Mouse (Mus musculus): ENCODE results near the gene Zc3h7a. TPM values are rescaled to one million over a fixed set of nuclear protein-coding genes. Genes with fewer than 3 reads are reported as not detected.

Gene Zc3h7a
- polyA plus RNA-seq (2012; rRNA removed) = 153 and 162 TPM in 2 replicates

GRCm38 (mm10) chr16:11176208-11176883 is at the start of gene Zc3h7a:
Zc3h7a (minus strand) TSS chr16:11176393.

GRCm38 (mm10) chr16:11202571-11203554 is 26.7 kb upstream of the Zc3h7a start, which contains the start of gene Rsl1d1:
Rsl1d1 (minus strand) TSS chr16:11203331.

DNA sequence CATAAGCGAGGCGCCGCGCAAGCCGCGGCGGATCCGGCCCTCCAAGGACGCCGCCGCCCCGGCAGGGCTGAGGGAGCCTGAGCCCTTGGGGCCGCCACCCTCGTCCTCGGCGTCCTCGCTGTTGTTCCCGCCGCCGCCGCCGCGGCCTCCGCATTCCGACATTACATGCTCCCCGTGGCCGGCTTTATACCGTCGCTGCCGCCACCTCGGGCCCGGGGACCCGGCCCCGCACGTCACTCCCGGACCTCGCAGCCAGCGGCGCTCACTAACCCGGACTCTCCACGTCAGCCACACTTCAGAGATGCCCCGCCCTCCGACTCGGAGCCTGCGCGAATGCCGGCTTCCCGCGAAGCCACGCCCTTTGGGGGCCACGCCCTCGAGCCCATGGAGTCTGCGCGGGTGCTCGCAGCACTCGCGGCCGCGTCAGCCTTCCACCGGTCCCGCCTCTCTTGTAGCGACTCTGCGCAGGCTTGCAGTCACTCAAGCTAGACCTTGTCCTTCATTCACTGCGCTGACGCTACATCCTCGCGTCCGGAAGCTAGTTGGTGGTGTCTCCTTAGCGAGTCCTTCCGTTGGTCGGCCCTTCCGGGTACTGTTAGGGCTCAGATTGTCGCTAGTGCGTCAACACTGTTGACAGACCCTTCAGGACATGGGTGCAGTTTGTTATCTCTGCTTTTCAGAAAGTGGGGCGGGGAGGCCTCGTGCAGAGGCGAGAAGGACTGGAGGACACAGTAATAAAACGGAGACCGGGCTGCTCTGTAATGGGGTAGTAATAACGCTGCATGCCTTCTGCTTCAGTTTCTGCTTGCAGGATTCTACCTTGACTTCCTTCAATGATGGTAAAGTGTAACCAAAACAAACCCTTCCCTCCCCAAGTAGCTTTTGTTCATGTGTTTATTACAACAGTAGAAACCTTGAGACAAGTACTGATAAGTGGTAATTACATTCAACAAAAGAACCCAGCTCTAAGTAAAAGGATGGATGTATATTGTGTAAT is 41.5 kb downstream of the Zc3h7a start, which contains the start of gene Txndc11:
Gene Txndc11 (minus strand): TSS at position 303 of the 997 bp plus-strand sequence.

Other genes starting within 250 kb of the Zc3h7a start
- 170 and 217 TPM in 2 replicates for gene Snn, start 115.4 kb downstream of the Zc3h7a start, polyA plus RNA-seq (2012; rRNA removed)
- 38.7 and 45.6 TPM in 2 replicates for gene Litaf, start 110.2 kb downstream of the Zc3h7a start, polyA plus RNA-seq (2012; rRNA removed)
- 23.9 and 26.3 TPM in 2 replicates for gene Txndc11, start 41.7 kb downstream of the Zc3h7a start, polyA plus RNA-seq (2012; rRNA removed)
- gene Rsl1d1, start 26.9 kb upstream of the Zc3h7a start, polyA plus RNA-seq (2012; rRNA removed) = 71.1 and 78.5 TPM in 2 replicates
- gene Gspt1, start 77.9 kb upstream of the Zc3h7a start, polyA plus RNA-seq (2012; rRNA removed) = 53.0 and 56.4 TPM in 2 replicates
- 0.06 and 0.21 TPM in 2 replicates for gene Tnfrsf17, start 137.4 kb upstream of the Zc3h7a start, polyA plus RNA-seq (2012; rRNA removed)
- 9.0 and 9.1 TPM in 2 replicates for gene Snx29, start 146.5 kb upstream of the Zc3h7a start, polyA plus RNA-seq (2012; rRNA removed)